Mouse (Mus musculus) layer of hippocampus, postnatal 14 days (tissue): Measurements from ENCODE around the gene Prr15. TPM values are rescaled to one million over a fixed set of nuclear protein-coding genes. Genes with fewer than 3 reads are reported as not detected.

ENCODE experiments used
- total RNA-seq, 2 experiments: library from RNA; stranded (reverse); gene quantifications; 2 replicates each; pipeline ENCODE4 v1.2.3; 2021

Gene Prr15
- total RNA-seq, 2 experiments from 2014 or later, result 0.62 to 0.99 TPM

Other genes with a start within 250 kb of the Prr15 start
- gene Wipf3, start 103.8 kb downstream of the Prr15 start, total RNA-seq, result 100 to 1,000 TPM; 281 to 284 TPM
- gene Scrn1, start 240.7 kb downstream of the Prr15 start, total RNA-seq, result 100 to 1,000 TPM; 134 to 135 TPM